Mouse (Mus musculus) lung, adult 2 months (tissue): Measurements from ENCODE around the gene Vwa7. TPM values are rescaled to one million over a fixed set of nuclear protein-coding genes. Genes with fewer than 3 reads are reported as not detected.

ENCODE experiments used
- DNase-seq: peaks from one replicate; pipeline ENCODE4 v3.0.0; 2022
- H3K4me1 ChIP-seq: fragments of 200-500 bp; 2 replicates; pipeline ENCODE4 v1.6.1; 2011; ENCODE audit warnings: low read length; ENCODE audit not compliant: control insufficient read depth, insufficient read depth
- H3K4me3 ChIP-seq: fragments of 200-500 bp; replicated peaks from 2 replicates; pipeline ENCODE3; 2011; ENCODE audit warnings: low read depth, mild to moderate bottlenecking, control low read depth, low read length; ENCODE audit errors: extremely low read depth
- CTCF ChIP-seq: fragments of 200-500 bp; IDR thresholded peaks from 2 replicates; pipeline ENCODE4 v1.5.1; 2011; ENCODE audit warnings: mild to moderate bottlenecking, low read length, control low read depth; ENCODE audit not compliant: insufficient read depth
- POLR2A ChIP-seq: fragments of 200-500 bp; IDR thresholded peaks from 2 replicates; pipeline ENCODE4 v1.6.1; 2011; ENCODE audit warnings: low read depth, mild to moderate bottlenecking, control low read depth, low read length, borderline replicate concordance; ENCODE audit errors: extremely low read depth
- WGBS: fragments of 180-500 bp; shearing (Covaris S2); methylation state at CpG from one replicate; pipeline ENCODE4 v1.1.7; 2018; 5-methylcytosine and 5-hydroxymethylcytosine counted together
- polyA plus RNA-seq: library from polyadenylated mRNA; depleted of rRNA; stranded (reverse); fragments of >200 nt; gene quantifications from 2 replicates; pipeline ENCODE4 v1.2.3, GENCODE M21; 2012

Gene Vwa7
- polyA plus RNA-seq, 1 experiment, result 4.0 TPM

DNA sequence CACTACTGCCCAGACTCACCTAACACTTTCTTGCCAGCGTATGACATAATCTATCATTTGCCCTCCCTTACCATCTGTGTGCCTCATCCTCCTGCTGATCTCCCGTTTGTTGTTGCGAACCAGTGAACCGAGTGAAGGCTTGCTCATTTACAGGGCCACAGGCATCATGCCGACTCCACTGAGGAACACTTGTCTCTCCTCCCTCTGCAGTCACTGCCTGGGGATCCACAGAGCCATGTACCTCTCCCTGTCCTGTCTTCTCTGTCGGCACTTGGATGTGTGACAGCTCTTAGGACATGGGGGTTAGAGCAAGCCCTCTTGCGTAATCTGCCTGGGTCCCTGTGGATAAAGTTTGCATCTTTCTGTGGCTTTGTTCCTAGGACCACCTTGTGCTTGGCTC is 6.8 kb upstream of the Vwa7 start:
- 89% methylated on average over 7 of the region's 7 CpGs for WGBS
- no peaks in the 10 kb centered on the region for H3K4me1 ChIP-seq
- H3K4me3 ChIP-seq, result no peak overlapping the region
- TF ChIP-seq POLR2A, result no peak
- TF ChIP-seq CTCF, result no peak
- DNase-seq, result no peak

DNA sequence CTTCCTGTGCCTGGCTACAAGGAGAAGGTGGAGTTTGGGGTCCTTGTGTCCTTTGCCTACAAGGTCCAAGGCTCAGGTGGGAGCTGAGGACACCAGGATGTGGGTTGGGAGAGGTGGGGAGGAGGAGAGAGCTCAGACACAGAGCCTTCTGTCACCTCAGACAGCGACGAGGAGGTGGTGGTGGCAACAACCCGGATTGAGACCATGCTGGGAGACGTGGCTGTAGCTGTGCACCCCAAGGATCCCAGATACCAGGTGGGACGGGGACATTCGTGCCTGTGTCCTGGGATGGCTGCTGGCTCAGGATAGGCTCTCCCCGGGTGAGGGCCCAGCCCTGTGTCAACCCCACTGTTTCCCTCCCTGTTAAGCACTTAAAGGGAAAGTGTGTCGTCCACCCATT is 4.9 kb upstream of the Vwa7 start:
- no peak for DNase-seq
- Histone ChIP-seq H3K4me3 (no peak overlapping the region), H3K4me1 (no peaks in the 10 kb centered on the region; the same call in 1 of the 2 replicates)
- WGBS, result 95% methylated on average over 8 of the region's 8 CpGs
- TF ChIP-seq CTCF (no peak), POLR2A (no peak)

GRCm38 (mm10) chr17:35012430-35012829 is 3.9 kb upstream of the Vwa7 start:
- TF ChIP-seq CTCF (no peak), POLR2A (no peak)
- WGBS, result 84% methylated on average over 13 of the region's 13 CpGs
- Histone ChIP-seq H3K4me3 (no peak overlapping the region), H3K4me1 (no peaks in the 10 kb centered on the region; the same call in 1 of the 2 replicates)
- DNase-seq, result no peak

DNA sequence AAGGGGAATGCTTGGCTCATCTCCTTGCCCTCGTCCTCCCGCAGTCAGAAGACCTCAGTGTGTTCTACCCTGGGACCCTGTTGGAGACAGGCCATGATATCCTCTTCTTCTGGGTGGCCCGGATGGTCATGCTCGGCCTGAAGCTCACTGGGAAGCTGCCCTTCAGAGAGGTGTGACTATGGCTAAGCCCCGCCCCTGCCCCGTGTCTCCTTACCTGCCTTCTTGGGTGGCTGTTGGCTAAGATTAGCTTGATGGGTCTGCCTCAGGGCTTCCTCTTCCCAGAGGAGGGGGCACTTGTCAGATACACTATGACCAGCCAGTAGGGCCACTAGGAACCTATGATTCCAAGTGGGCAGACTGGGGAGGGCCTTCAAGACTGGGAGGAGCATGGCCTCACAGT is 3.2 kb upstream of the Vwa7 start:
- DNase-seq, result no peak
- TF ChIP-seq POLR2A, result no peak
- TF ChIP-seq CTCF, result no peak
- 68% methylated on average over 6 of the region's 6 CpGs for WGBS

DNA sequence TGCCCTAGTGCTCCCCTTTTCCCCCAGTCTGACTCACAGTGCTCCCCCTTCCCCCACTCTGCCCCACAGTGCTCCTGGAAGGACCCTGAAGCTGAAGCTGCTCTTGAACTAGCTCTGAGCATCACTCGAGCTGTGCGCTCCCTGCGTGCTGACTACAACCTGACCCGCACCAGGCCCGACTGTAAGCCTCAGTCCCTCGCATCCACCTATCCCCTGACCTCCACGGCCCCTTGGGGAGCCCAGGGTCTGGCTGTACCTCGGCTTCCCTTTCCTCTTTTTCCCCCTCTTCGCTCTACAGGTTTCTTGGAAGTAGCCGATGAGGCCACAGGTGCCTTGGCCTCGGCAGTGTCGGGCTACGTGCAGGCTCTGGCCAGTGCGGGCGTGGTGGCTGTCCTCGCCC is 1.1 kb upstream of the Vwa7 start:
- Histone ChIP-seq H3K4me3 (no peak overlapping the region), H3K4me1 (no peaks in the 10 kb centered on the region; the same call in 1 of the 2 replicates)
- no peak for DNase-seq
- TF ChIP-seq CTCF (no peak), POLR2A (no peak)
- WGBS, result 90% methylated on average over 16 of the region's 16 CpGs

More for the DNA sequence above, 3.2 kb upstream of the Vwa7 start:
- no peaks in the 10 kb centered on the region; the same call in 1 of the 2 replicates for H3K4me1 ChIP-seq
- no peak overlapping the region for H3K4me3 ChIP-seq

DNA sequence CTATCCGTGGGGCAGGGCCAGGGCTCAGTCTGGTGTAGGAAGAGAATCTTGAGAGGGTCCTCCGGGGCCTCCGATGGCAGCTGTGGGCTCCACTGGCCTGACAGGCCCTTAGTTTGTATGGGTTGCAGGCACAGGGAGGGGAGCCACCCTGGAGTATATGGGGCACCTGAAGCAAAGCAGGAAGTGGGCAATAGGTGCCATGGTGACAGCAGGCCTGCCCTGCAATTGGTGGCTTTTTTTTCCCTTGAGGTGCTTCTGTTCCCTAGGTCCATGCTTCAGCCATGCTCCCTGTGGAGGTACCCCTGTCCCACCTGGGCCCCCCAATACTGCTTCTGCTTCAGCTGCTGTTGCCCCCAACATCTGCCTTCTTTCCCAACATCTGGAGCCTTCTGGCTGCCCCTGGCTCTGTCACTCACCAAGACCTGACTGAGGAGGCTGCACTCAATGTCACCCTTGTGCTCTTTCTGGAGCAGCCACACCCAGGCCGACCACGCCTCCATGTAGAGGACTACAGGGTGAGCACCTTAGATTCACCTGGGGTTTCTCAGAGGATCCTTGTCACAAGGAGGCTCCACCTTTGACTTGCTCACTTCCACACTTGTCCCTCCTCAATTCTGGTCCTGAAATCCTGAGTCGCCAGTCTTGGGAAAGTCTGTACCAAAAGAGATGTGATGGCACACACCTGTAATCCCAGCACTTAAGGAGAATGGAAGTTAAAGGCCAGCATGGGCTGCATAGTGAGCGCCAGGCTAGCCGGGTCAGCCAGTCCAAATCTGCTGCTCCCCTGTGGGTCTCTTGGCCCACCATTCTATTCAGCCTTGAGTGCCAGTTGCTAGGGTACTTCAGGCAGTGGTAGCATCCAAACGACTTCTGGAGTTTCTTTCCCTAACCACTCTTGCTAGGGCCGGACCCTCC is 669 bp downstream of the Vwa7 start:
- no peak for DNase-seq
- TF ChIP-seq CTCF, result no peak
- TF ChIP-seq POLR2A, result no peak
- Histone ChIP-seq H3K4me1 (peaks cover 4% of the 10 kb centered on the region; the same call in 1 of the 2 replicates), H3K4me3 (no peak overlapping the region)
- WGBS, result 70% methylated on average over 10 of the region's 10 CpGs

GRCm38 (mm10) chr17:35017706-35018030 is 1.3 kb downstream of the Vwa7 start:
- no peak for TF ChIP-seq POLR2A
- TF ChIP-seq CTCF, result no peak
- DNase-seq, result no peak
- peaks cover 7% of the 10 kb centered on the region for H3K4me1 ChIP-seq
- no peak overlapping the region for H3K4me3 ChIP-seq
- 58% methylated on average over 14 of the region's 14 CpGs for WGBS

GRCm38 (mm10) chr17:35018171-35018570 is 1.8 kb downstream of the Vwa7 start:
- TF ChIP-seq POLR2A (no peak), CTCF (no peak)
- DNase-seq, result no peak
- Histone ChIP-seq H3K4me1 (peaks cover 11% of the 10 kb centered on the region), H3K4me3 (no peak overlapping the region)
- 72% methylated on average over 3 of the region's 3 CpGs for WGBS

GRCm38 (mm10) chr17:35019894-35020293 is 3.5 kb downstream of the Vwa7 start:
- WGBS, result 89% methylated on average over 11 of the region's 11 CpGs
- TF ChIP-seq POLR2A, result no peak
- no peak for TF ChIP-seq CTCF
- no peak overlapping the region for H3K4me3 ChIP-seq
- H3K4me1 ChIP-seq, result peaks cover 14% of the 10 kb centered on the region
- DNase-seq, result no peak

DNA sequence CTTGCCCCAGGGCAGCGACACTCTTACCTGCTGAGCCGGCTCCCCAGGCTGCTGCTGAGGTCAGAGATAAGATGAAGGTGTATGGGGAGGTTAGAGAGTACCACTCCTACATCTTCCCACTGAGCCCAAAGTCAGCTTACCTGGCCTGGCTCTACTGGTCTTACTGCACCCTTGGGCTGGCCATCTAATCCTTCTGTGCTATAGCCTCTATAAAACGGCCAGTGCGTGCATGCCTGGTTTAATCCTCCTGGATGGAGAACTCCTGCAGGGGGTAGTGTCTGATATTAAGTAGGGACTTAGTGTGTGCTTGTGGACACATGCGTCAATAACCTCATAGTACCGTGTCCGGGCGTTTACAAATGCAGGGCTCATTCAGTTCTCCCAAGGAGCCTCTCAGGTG is 4.2 kb downstream of the Vwa7 start:
- Histone ChIP-seq H3K4me3 (no peak overlapping the region), H3K4me1 (peaks cover 14% of the 10 kb centered on the region)
- 89% methylated on average over 8 of the region's 8 CpGs for WGBS
- TF ChIP-seq CTCF (no peak), POLR2A (no peak)
- DNase-seq, result no peak
